In the genomic region with DNA sequence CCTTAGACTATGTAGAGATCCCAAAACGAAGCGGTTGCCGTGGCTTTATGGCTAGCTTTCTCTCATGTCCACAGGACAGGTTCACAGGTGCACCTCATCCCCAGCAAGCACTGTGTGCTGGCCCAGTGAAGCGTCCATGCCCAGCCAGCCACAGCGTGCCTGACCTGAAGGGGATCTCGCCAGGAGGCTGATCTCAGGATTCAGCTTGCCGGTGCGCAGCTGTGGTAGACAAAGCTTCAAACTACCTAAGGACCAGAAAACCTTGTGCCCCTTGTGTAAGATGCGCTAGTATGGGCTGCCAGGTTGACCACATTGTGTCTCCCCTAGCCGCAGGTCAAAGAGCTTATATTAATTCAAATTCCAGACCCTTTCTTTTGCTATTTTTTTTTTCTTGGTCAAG, we compare ENCODE assay signal across 14 mouse cellular contexts. TPM values are rescaled to one million over a fixed set of nuclear protein-coding genes. Genes with fewer than 3 reads are reported as not detected.
DNase-seq lines count a peak whose midpoint lies in the region; ATAC-seq lines count a peak whose summit lies in the region.
"Had no signal": no experiment of that assay in that cellular context is flagged by ENCODE, and none has a peak within 500 bp of the region (broad histone marks: within the 10 kb centered on the region; RNA-seq: fewer than 3 reads in every experiment).

No protein-coding gene starts in this region.

- WGBS in heart, embryonic 14.5 days = 22% methylated on average over 10 of the region's 10 CpGs
- WGBS in embryonic facial prominence, embryonic 13.5 days = 24% methylated on average over 10 of the region's 10 CpGs
- WGBS in hindbrain, embryonic 14.5 days = 11% methylated on average over 10 of the region's 10 CpGs
- WGBS in neural tube, embryonic 11.5 days = 13% methylated on average over 10 of the region's 10 CpGs

- H3K36me3 ChIP-seq in heart, embryonic 14.5 days (ENCODE audit: control insufficient read depth, insufficient read depth, low read length) = no peaks in the 10 kb centered on the region
- no peaks in the 10 kb centered on the region for H3K36me3 ChIP-seq in embryonic facial prominence, embryonic 13.5 days
- no peaks in the 10 kb centered on the region for H3K36me3 ChIP-seq in hindbrain, embryonic 14.5 days (replicated peaks; ENCODE audit: control insufficient read depth, insufficient read depth)
- no peaks in the 10 kb centered on the region for H3K36me3 ChIP-seq in neural tube, embryonic 11.5 days (ENCODE audit: control insufficient read depth, insufficient read depth, low read length)
- H3K36me3 ChIP-seq: liver, embryonic 15.5 days had no signal

- DNase-seq in heart, postnatal 25 days (ENCODE audit: low spot score) = no peak
- no peak for DNase-seq in hindbrain, embryonic 14.5 days (ENCODE audit: low spot score)
- no peak for DNase-seq in neural tube, embryonic 11.5 days (ENCODE audit: low spot score)
- no peak for DNase-seq in layer of hippocampus, postnatal 14 days (ENCODE audit: low spot score in 2 of 2)
- no peak for DNase-seq in thymus, postnatal 4 days
- DNase-seq in testis, postnatal 14 days (ENCODE audit: low spot score) = no peak
- DNase-seq: cerebellum, adult 18-20 months; kidney, adult 9 months; thymus, postnatal 36 days had no signal

- H3K4me3 ChIP-seq in heart, embryonic 14.5 days (ENCODE audit: control insufficient read depth in 1 of 2, insufficient read depth in 1 of 2, low read depth in 1 of 2, low read length in 2 of 2) = peak overlapping the region in 1 of 2 experiments; percentile 16; a peak in 1 of 4 replicates
- H3K4me3 ChIP-seq in embryonic facial prominence, embryonic 13.5 days = peak overlapping the region; percentile 48
- peak overlapping the region; percentile 62 for H3K4me3 ChIP-seq in hindbrain, embryonic 14.5 days (replicated peaks; ENCODE audit: low read length)
- H3K4me3 ChIP-seq in neural tube, embryonic 11.5 days (ENCODE audit: low read depth, low read length) = peak overlapping the region; percentile 47
- H3K4me3 ChIP-seq: liver, embryonic 15.5 days had no signal

- H3K4me2 ChIP-seq in heart, embryonic 14.5 days (ENCODE audit: low read length) = peak overlapping the region; percentile 52
- peak overlapping the region; percentile 49 for H3K4me2 ChIP-seq in embryonic facial prominence, embryonic 13.5 days
- H3K4me2 ChIP-seq in hindbrain, embryonic 14.5 days (replicated peaks) = peak overlapping the region; percentile 54
- peak overlapping the region; percentile 37 for H3K4me2 ChIP-seq in neural tube, embryonic 11.5 days (ENCODE audit: low read depth)
- H3K4me2 ChIP-seq: liver, embryonic 15.5 days had no signal

- no peaks in the 10 kb centered on the region for H3K9me3 ChIP-seq in heart, embryonic 14.5 days (ENCODE audit: control insufficient read depth, low read length)
- H3K9me3 ChIP-seq in embryonic facial prominence, embryonic 13.5 days = no peaks in the 10 kb centered on the region
- H3K9me3 ChIP-seq in hindbrain, embryonic 14.5 days (ENCODE audit: control insufficient read depth, low read length) = no peaks in the 10 kb centered on the region
- no peaks in the 10 kb centered on the region for H3K9me3 ChIP-seq in neural tube, embryonic 11.5 days (ENCODE audit: control insufficient read depth, low read length)
- H3K9me3 ChIP-seq: liver, embryonic 15.5 days had no signal

- H3K27me3 ChIP-seq in heart, embryonic 14.5 days (ENCODE audit: control insufficient read depth, insufficient read depth, low read length) = peaks cover 25% of the 10 kb centered on the region
- H3K27me3 ChIP-seq in embryonic facial prominence, embryonic 13.5 days = peaks cover 49% of the 10 kb centered on the region
- no peaks in the 10 kb centered on the region for H3K27me3 ChIP-seq in hindbrain, embryonic 14.5 days (ENCODE audit: control insufficient read depth, insufficient read depth, low read length)
- H3K27me3 ChIP-seq in neural tube, embryonic 11.5 days (ENCODE audit: control insufficient read depth, insufficient read depth, low read length) = no peaks in the 10 kb centered on the region
- H3K27me3 ChIP-seq: CH12.LX had no signal

- H3K27ac ChIP-seq in heart, embryonic 14.5 days (replicated peaks in 1 of 2; ENCODE audit: control insufficient read depth in 1 of 2, insufficient read depth in 1 of 2, low read depth in 2 of 2, low read length in 2 of 2) = no peak overlapping the region
- no peak overlapping the region for H3K27ac ChIP-seq in embryonic facial prominence, embryonic 13.5 days
- H3K27ac ChIP-seq in hindbrain, embryonic 14.5 days = peak overlapping the region; percentile 88
- H3K27ac ChIP-seq in neural tube, embryonic 11.5 days (ENCODE audit: low read depth, low read length) = no peak overlapping the region
- H3K27ac ChIP-seq: liver, embryonic 15.5 days had no signal

- intact Hi-C loops in heart, postnatal 25 days (cut with DNase I) = no loop called here

- no peaks in the 10 kb centered on the region; a peak in 1 of 4 replicates for H3K4me1 ChIP-seq in heart, embryonic 14.5 days (ENCODE audit: control insufficient read depth in 2 of 2, insufficient read depth in 2 of 2, low read length in 2 of 2)
- no peaks in the 10 kb centered on the region for H3K4me1 ChIP-seq in embryonic facial prominence, embryonic 13.5 days
- H3K4me1 ChIP-seq in hindbrain, embryonic 14.5 days (replicated peaks; ENCODE audit: control insufficient read depth, insufficient read depth, low read length) = no peaks in the 10 kb centered on the region; the same call in 1 of the 2 replicates
- no peaks in the 10 kb centered on the region for H3K4me1 ChIP-seq in neural tube, embryonic 11.5 days (ENCODE audit: control insufficient read depth, insufficient read depth, low read length)
- H3K4me1 ChIP-seq: liver, embryonic 15.5 days had no signal

- H3K9ac ChIP-seq in heart, embryonic 14.5 days (ENCODE audit: low read length) = no peak overlapping the region
- no peak overlapping the region for H3K9ac ChIP-seq in embryonic facial prominence, embryonic 13.5 days
- peak overlapping the region; percentile 74 for H3K9ac ChIP-seq in hindbrain, embryonic 14.5 days
- H3K9ac ChIP-seq in neural tube, embryonic 11.5 days (ENCODE audit: low read length) = peak overlapping the region; percentile 56
- H3K9ac ChIP-seq: liver, embryonic 15.5 days had no signal

- no peak for ATAC-seq in heart, embryonic 14.5 days (ENCODE audit: insufficient number of reproducible peaks, insufficient read depth, low FRiP score, low read depth)
- no peak for ATAC-seq in embryonic facial prominence, embryonic 13.5 days (ENCODE audit: insufficient number of reproducible peaks, insufficient read depth, low FRiP score, low TSS enrichment, low read depth)
- ATAC-seq in hindbrain, embryonic 14.5 days (ENCODE audit: low FRiP score) = no peak
- no peak for ATAC-seq in neural tube, embryonic 11.5 days (ENCODE audit: insufficient read depth, low FRiP score, low TSS enrichment)

RNA-seq across cellular contexts. Expression of gene Pou3f4, which starts 3.1 kb away (rescaled TPM):
- 0.11 and 0.30 TPM in 2 replicates for polyA plus RNA-seq in heart, embryonic 14.5 days (2014; fragmentation: Nextera tagmentation; extraction: Ambion mirVana)
- total RNA-seq in heart, postnatal 25 days (2021) = not detected
- polyA plus RNA-seq in embryonic facial prominence, embryonic 13.5 days (2015; fragmentation: Nextera tagmentation; extraction: Ambion mirVana) = 6.6 and 8.2 TPM in 2 replicates
- 7.5 and 7.6 TPM in 2 replicates for polyA plus RNA-seq in hindbrain, embryonic 14.5 days (2014; fragmentation: Nextera tagmentation; extraction: Ambion mirVana)
- polyA plus RNA-seq in neural tube, embryonic 11.5 days (2014; fragmentation: Nextera tagmentation; extraction: Ambion mirVana) = 7.9 and 9.6 TPM in 2 replicates
- 1 to 10 TPM; 3.3 to 4.4 TPM for total RNA-seq in layer of hippocampus, postnatal 14 days (2021)
- total RNA-seq: CH12.LX; gastrocnemius, adult 8-10 months had no signal
- polyA plus RNA-seq: liver, embryonic 15.5 days had no signal

Comparison
In these comparisons a context has a peak if more than half of its experiments do, and no peak if none do; other contexts are left out.
1. H3K9ac ChIP-seq: peak in hindbrain, embryonic 14.5 days (single experiment) and neural tube, embryonic 11.5 days (single experiment); none in heart, embryonic 14.5 days (single experiment) and embryonic facial prominence, embryonic 13.5 days (single experiment).
2. Peak in every context shown above with its lines, with median percentiles within 50 percentile points of each other: H3K4me2 ChIP-seq.